Mouse (Mus musculus) G1E-ER4 (cell line): ENCODE results near the gene Tusc2. TPM values are rescaled to one million over a fixed set of nuclear protein-coding genes. Genes with fewer than 3 reads are reported as not detected.

ENCODE experiments used
- GATA1 ChIP-seq: IDR thresholded peaks from one replicate; pipeline ENCODE4 v1.8.0; 2012; ENCODE audit warnings: low read length, inconsistent platforms
- polyA plus RNA-seq: library from polyadenylated mRNA; stranded (reverse); fragments of >175 nt; gene quantifications from 2 replicates; pipeline ENCODE4 v1.2.3, GENCODE M21; 2012

Gene Tusc2
- polyA plus RNA-seq, 1 experiment = 31.3 TPM

GRCm38 (mm10) chr9:107542352-107542686, 20.7 kb upstream of the Tusc2 start:
- TF ChIP-seq GATA1 = no peak

- TF ChIP-seq GATA1 = no peak
These were observed 20.3 kb upstream of the Tusc2 start for GRCm38 (mm10) chr9:107542721-107543120.

- TF ChIP-seq GATA1 = no peak
These were observed 19.8 kb upstream of the Tusc2 start for GRCm38 (mm10) chr9:107543299-107543698.

DNA sequence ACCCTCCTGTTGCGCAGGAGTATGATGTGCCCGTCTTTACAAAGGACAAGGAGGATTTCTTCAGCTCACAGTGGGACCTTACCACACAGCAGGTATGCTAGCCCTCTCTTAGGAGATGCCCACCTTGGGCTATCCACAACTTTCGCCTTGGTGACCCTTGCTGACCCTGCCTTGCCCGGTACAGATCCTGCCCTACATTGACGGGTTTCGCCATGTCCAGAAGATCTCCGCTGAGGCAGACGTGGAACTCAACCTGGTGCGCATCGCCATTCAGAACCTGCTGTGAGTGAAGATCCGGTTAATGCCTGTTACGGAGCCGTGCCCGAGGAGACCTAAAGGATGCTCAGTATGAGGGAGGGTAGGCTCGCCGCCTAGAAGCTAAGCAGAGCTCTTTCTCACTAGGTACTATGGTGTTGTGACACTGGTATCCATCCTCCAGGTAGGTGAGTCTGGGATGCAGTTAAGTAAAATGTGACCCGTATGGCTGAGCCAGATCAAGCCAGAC, 18.8 kb upstream of the Tusc2 start:
- TF ChIP-seq GATA1 = no peak

DNA sequence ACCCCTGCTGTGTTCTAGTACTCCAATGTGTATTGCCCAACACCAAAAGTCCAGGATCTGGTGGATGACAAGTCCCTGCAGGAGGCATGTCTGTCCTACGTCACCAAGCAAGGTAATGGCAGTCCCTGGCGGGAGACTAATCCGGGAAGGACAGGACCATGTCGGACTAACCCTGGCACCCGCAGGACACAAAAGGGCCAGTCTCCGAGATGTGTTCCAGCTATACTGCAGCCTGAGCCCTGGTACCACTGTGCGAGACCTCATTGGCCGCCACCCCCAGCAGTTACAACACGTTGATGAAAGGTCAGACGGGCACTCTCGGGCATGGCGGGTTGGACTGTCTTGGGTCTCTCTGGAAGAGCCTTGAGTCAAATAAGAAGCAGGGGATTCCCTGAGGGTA, 18.3 kb upstream of the Tusc2 start:
- no peak for TF ChIP-seq GATA1

DNA sequence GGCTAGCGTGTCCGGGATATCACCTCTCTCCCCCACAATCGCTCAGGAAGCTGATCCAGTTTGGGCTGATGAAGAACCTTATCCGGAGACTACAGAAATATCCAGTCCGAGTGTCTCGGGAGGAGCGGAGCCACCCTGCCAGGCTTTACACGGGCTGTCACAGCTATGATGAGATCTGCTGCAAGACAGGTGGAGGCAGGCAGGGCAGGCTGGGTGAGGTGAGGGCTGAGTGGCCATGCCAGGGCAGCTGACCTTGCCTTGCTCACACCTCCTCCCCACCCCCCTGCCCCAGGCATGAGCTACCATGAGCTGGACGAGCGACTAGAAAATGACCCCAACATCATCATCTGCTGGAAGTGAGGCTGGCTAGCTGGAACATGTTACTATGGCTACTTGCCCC, 17.9 kb upstream of the Tusc2 start:
- no peak for TF ChIP-seq GATA1

- TF ChIP-seq GATA1 = no peak
These were observed 17.5 kb upstream of the Tusc2 start for GRCm38 (mm10) chr9:107545602-107546001.

GRCm38 (mm10) chr9:107547026-107547425, 16.0 kb upstream of the Tusc2 start, which contains the start of gene Zmynd10:
Gene Zmynd10 (plus strand): TSS chr9:107547298.
- no peak for TF ChIP-seq GATA1

- no peak for TF ChIP-seq GATA1
These were observed 15.1 kb upstream of the Tusc2 start for GRCm38 (mm10) chr9:107547957-107548356.

GRCm38 (mm10) chr9:107548820-107549219, 14.2 kb upstream of the Tusc2 start:
- no peak for TF ChIP-seq GATA1

GRCm38 (mm10) chr9:107549297-107550074, 13.6 kb upstream of the Tusc2 start:
- no peak for TF ChIP-seq GATA1

DNA sequence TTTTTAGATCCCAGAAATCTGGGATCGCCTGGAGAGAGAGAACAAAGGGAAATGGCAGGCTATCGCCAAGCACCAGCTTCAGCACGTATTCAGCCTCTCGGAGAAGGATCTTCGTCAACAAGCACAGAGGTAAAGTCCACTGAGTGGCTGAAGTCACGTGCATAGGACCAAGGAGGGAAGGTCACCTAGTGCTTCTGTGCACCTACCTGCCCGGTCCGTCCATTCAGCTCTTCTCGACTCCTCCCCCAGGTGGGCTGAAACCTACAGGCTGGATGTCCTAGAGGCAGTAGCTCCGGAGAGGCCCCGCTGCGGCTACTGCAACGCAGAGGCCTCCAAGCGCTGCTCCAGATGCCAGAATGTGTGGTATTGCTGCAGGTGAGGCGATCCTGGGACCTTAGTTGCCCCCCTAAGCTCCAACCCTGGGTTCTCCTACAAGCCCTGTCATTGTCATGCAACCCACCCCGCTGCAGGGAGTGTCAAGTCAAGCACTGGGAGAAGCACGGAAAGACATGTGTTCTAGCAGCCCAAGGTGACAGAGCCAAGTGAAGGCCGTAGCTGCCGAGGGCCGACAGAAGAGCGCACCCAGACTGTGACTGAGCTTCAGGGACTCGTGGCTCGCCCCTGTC, 12.5 kb upstream of the Tusc2 start:
- TF ChIP-seq GATA1 = no peak

DNA sequence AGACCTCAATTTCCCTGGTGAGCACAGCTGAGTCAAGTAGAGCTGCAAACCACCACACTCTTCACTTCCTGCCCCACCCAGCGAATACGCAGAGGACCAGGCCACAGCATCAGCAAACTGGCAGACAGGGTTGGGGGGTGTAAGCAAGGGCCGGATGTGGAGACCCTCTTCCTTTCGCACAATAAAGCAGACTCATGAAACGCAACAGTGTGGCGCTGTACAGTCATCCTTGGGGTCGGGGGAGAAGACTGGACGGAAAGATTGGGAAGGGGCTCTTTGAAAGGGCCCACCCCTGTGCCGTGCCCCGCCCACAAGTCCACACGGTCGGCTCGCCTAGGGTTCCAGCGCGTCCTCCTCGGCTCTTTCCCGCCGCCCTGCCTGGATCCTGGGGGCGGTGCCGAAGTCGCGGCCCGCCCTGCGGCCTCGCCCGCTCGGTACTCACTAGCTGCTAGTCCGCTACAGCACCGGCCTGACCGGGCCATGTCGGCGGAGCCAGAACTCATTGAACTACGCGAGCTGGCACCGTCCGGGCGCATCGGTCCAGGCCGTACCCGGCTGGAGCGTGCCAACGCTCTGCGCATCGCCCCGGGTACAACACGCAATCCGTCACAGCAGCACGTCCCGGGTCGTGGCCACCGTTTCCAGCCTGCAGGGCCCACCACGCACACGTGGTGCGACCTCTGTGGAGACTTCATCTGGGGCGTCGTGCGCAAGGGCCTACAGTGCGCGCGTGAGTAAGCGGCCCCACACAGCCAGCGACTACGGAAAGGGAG, 11.8 kb upstream of the Tusc2 start, which contains the start of gene Rassf1:
TSS of gene Rassf1 (plus strand) at position 439 of the 773 bp plus-strand sequence.
- TF ChIP-seq GATA1 = no peak

GRCm38 (mm10) chr9:107551890-107552355, 11.1 kb upstream of the Tusc2 start:
- no peak for TF ChIP-seq GATA1

- TF ChIP-seq GATA1 = no peak
These were observed 10.2 kb upstream of the Tusc2 start for GRCm38 (mm10) chr9:107552690-107553393.
